Mouse (Mus musculus): Measurements from ENCODE around the gene Add3. TPM values are rescaled to one million over a fixed set of nuclear protein-coding genes. Genes with fewer than 3 reads are reported as not detected.

The Add3 gene
- polyA plus RNA-seq, 1 experiment from 2014 or later = 41.5 TPM

- no peak for DNase-seq (ENCODE audit: low spot score)
These were observed 88.0 kb downstream of the Add3 start for GRCm38 (mm10) chr19:53228064-53228794.

GRCm38 (mm10) chr19:53230942-53231815, 90.9 kb downstream of the Add3 start:
- DNase-seq (ENCODE audit: low spot score) = no peak

- no peak for DNase-seq (ENCODE audit: low spot score)
These were observed 93.3 kb downstream of the Add3 start for GRCm38 (mm10) chr19:53233586-53233985.

- DNase-seq (ENCODE audit: low spot score) = no peak
These were observed 101.6 kb downstream of the Add3 start for GRCm38 (mm10) chr19:53241806-53242205.

- DNase-seq (ENCODE audit: low spot score) = no peak
These were observed 103.7 kb downstream of the Add3 start for GRCm38 (mm10) chr19:53243956-53244355.

- no peak for DNase-seq (ENCODE audit: low spot score)
These were observed 107.3 kb downstream of the Add3 start for GRCm38 (mm10) chr19:53247558-53247957.

GRCm38 (mm10) chr19:53248023-53248494, 107.8 kb downstream of the Add3 start:
- DNase-seq (ENCODE audit: low spot score) = peak; percentile 79

- DNase-seq (ENCODE audit: low spot score) = no peak
These were observed 110.8 kb downstream of the Add3 start for GRCm38 (mm10) chr19:53251015-53251414.

GRCm38 (mm10) chr19:53251656-53252055, 111.4 kb downstream of the Add3 start:
- no peak for DNase-seq (ENCODE audit: low spot score)

- no peak for DNase-seq (ENCODE audit: low spot score)
These were observed 112.1 kb downstream of the Add3 start for GRCm38 (mm10) chr19:53252111-53253028.

GRCm38 (mm10) chr19:53256361-53256760, 116.1 kb downstream of the Add3 start:
- DNase-seq (ENCODE audit: low spot score) = no peak

- no peak for DNase-seq (ENCODE audit: low spot score)
These were observed 116.8 kb downstream of the Add3 start for GRCm38 (mm10) chr19:53256991-53257594.

- DNase-seq (ENCODE audit: low spot score) = no peak
These were observed 117.7 kb downstream of the Add3 start for GRCm38 (mm10) chr19:53257631-53258560.

- no peak for DNase-seq (ENCODE audit: low spot score)
These were observed 118.7 kb downstream of the Add3 start for GRCm38 (mm10) chr19:53258740-53259506.

GRCm38 (mm10) chr19:53259541-53259940, 119.3 kb downstream of the Add3 start:
- DNase-seq (ENCODE audit: low spot score) = no peak

- no peak for DNase-seq (ENCODE audit: low spot score)
These were observed 120.0 kb downstream of the Add3 start for GRCm38 (mm10) chr19:53260261-53260660.

- DNase-seq (ENCODE audit: low spot score) = no peak
These were observed 120.6 kb downstream of the Add3 start for GRCm38 (mm10) chr19:53260828-53261227.

- DNase-seq (ENCODE audit: low spot score) = no peak
These were observed 121.8 kb downstream of the Add3 start for GRCm38 (mm10) chr19:53262061-53262460.

Data from thymus, postnatal 0 days (tissue).